Mouse (Mus musculus): ENCODE results near the gene Sez6.

DNA sequence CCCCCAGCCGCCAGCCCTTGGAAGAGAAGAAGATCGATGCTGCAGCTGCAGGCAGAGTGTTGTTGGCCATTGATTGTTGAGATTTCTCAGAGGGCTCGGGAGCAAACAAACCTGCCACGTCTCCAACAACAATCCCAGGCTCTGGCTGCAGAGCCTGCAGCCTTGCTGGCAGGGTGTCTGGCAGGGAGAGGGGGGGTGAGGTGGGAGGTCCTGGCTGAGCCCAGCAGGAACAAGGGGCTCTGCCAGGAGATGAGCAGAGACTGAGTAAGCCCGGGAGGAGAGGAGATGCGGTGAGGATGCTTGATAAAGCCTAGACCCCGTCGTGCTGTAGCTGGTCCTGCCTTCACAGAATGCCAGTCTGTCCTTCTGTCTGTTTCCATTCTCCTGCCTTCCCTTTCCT, 6.2 kb downstream of the Sez6 start:
- TF ChIP-seq CTCF (IDR thresholded peaks at IDR 0.05; ENCODE audit: borderline replicate concordance, insufficient read depth, low read depth, low read length): no peak
- TF ChIP-seq POLR2A (IDR thresholded peaks at IDR 0.05; ENCODE audit: borderline replicate concordance, insufficient read depth, low read length): no peak
